Mouse (Mus musculus) thymus, postnatal 0 days (tissue): ENCODE measurements around the gene E130311K13Rik. TPM values are rescaled to one million over a fixed set of nuclear protein-coding genes. Genes with fewer than 3 reads are reported as not detected.

ENCODE experiments used
- DNase-seq: peaks from one replicate; pipeline ENCODE4 v3.0.0-alpha.2; 2015; ENCODE audit warnings: low spot score
- polyA plus RNA-seq: library from polyadenylated mRNA; unstranded; fragments of >200 nt; fragmentation: Nextera tagmentation; extraction: Ambion mirVana; gene quantifications from 2 replicates; pipeline ENCODE4 v1.2.1, GENCODE M21; 2015

The E130311K13Rik gene
- polyA plus RNA-seq, 1 experiment from 2014 or later: 4.8 TPM

DNA sequence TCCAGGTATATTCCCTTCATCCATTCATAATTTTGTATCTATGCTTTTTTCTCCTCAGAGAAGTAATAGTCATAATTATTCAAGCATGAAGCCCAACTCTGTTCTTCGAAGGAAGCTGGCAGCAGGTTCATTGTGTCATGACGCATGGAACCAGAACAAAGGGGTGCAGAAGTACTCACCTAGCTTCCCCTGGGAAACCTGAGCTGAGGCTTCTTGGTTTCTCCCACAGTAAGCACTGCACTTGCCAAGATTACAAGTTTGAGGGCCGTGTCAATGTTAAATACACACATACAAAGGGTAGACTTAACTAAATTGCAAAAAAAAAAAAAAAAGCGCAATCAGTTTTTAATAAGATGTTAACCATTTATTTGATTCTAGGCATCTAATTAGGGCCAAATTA lies 33.0 kb downstream of the E130311K13Rik start:
- no peak for DNase-seq

DNA sequence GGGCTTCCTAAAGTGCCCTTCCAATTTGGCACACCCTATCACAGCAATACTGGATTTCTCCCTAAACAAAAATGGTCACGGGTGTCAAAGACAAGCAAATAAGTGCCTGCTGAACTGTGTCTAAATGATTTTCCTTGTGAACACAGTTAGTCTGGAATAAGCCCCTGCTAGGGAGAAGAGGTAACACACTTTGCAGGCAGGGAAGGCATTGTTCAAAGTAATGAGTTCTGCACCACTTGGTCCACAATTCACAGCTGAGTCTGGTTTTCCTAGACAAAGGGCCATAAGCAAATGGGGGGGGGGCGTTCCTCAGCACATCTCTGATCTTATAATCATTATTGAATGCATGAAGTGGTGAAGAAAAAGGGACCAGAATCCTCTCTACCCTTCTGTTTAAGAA lies 33.5 kb downstream of the E130311K13Rik start:
- DNase-seq: no peak

DNA sequence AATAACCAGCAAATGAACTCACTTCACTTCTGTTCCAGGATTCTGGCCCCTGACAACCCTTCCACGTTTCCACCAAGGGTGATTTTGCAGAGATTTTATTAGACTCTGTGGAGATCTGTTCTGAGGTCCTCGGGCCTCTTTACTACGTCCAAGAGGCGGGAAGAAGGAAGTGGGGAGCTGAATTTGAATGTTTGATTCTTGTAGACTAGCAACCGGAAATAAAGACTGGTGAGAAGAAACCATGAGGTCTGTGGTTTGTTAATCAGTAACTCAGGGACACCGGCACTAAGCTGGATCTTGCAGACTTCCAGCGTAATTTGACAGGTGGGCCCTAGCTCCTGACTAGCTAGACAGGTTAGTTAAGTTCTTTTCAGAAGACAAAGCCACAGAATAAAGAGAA lies 35.6 kb downstream of the E130311K13Rik start:
- peak; percentile 7 for DNase-seq

DNA sequence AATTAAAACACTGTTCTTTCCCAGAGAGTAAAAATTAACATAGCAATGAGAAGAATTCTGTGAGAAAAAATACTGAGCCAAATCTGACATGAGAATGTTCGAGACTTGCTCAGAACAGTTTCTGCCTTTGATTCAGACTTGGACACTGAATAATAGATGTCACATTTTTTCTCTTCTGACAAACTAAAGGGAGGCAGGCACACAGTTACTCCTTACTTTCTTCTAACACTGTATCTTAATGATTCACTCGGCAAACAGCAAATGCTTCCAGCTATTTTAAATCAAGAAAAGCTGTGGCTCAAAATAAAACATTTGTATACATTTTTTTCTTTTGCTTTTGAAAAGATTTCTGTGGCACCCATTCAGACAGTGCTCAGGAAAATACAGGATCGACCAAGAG lies 37.1 kb downstream of the E130311K13Rik start:
- no peak for DNase-seq

DNA sequence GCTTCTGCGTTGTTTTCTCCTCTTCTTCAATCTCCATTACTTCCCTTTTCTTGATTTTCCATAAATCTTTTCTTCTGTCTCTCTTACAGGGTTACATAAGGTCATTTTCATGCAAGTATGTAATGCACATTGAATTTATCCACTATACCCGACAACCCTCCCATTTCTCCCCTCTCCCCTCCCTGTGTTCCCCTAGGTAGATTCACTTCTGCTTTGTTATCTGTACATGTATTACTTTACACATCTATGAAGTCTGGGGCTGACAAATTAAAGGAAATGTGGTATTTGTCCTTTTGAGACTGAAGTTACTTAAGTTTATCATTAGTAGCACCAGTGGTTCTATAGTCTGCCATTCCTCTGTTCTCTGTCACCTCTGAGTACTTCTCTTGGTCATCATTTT lies 48.2 kb downstream of the E130311K13Rik start:
- no peak for DNase-seq

DNA sequence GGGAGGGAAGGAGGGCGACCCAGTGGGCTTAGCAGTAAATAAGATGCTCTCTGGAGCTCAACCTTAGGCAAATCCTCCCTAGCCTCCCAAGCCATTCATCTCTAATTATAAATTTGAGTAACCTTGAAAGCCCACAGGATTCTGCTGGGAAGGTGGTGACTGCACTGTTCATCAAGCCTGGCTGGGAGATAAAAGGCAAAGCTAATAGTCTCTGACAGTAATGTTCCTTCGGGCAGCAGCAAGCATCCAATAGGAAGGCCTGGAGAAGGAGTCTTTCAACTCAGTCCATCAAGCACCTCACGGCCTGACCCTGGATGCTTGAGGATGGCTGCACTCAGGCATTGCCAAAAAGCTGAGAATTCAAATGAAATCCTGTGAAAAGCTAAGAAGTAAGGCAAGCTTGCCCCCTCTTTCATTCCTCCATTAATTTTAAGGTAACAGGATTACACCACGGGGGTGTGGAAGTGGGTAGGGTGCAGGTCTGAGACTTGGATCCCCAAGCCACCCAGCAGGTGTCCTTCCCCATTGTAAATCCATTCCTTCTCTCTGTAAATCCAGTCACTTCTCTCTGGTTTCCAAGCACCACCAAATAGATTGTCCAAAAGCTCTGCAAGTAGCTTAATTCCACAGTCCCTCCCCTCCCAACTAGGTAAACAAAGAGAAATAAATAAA lies 50.1 kb downstream of the E130311K13Rik start:
- DNase-seq: no peak

DNA sequence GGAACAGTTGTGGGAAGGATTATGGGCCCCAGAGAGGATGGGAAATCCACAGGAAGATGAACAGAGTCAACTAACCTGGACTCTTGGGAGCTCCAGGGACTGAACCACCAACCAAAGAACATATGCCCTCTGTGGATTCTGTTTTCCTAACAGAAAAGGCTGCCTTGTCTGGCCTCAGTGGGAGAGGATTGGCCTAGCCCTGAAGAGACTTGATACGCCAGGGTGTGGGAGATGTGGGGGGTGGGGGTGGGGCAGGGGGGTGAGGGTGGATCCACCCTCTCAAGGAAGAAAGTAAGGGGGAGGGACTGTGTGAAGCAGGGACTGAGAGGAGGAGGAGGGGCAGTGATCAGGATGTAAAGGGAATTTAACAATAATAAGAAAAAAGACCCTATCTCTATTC lies 56.5 kb downstream of the E130311K13Rik start:
- no peak for DNase-seq

DNA sequence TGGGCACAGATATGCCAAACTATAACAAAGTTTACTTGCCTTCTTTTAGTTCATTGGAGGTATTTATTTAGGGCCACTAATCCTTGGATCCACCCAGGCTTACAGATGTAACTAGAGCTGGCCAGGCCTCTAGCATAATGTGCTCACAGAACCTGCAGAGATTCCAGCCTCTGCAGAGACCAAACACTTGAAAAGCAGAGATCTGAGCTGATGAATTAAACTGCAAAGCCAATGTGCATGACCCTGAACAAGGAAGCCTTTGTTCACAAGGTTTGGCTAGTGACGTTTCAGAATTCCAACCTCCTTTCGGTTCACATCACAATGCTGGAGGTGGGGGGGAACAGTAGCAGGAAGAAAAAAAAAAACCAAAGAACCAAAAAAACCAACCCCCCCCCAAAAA lies 58.0 kb downstream of the E130311K13Rik start:
- no peak for DNase-seq

DNA sequence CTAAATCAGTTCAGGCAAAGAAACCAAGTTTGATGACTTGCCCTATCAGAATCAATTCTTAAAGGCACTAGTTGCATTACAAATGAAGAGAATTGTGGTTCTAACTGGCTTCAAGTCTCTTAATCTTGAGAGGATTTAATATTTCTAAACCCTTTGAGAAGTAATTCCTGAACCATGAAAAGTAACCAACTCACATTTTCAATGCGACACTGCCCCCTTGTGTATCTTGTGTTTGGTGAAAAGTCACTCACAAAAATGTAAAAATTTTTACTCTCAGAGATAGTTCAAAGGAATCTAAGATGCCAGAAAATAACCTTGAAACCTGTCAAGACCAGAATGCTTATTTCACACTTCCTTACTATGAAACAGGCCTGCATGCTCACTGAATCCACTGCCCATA lies 61.0 kb downstream of the E130311K13Rik start:
- no peak for DNase-seq

DNA sequence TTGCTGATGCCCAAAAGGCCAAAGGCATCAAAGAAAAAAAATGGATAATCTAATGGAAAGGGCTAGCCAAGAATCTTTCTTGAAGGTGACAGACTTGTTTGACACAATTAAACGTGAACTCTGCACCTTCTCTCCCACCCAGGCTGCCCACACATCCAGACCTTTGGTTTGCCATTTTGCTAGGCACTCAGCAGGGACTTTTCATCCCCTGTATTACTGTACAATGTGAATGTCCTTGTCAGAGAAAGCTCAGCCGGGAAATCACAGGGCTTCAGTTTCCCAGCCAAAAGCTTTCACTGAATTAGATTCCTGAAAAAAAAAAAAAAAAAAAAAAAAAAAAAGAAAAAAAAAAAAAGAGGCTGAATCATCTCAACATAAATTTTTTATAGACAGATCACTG lies 64.2 kb downstream of the E130311K13Rik start:
- no peak for DNase-seq

Other genes starting within 250 kb of the E130311K13Rik start
- 0.15 and 0.26 TPM in 2 replicates for gene Plch1, start 30.0 kb downstream of the E130311K13Rik start, polyA plus RNA-seq
- gene Slc33a1, start 35.3 kb upstream of the E130311K13Rik start, polyA plus RNA-seq: 15.4 and 17.7 TPM in 2 replicates
- 34.0 and 34.7 TPM in 2 replicates for gene Gmps, start 46.6 kb upstream of the E130311K13Rik start, polyA plus RNA-seq
- gene Vmn2r1, start 152.1 kb upstream of the E130311K13Rik start, polyA plus RNA-seq: 0.05 TPM in 2 replicates
- gene Vmn2r2, start 212.5 kb upstream of the E130311K13Rik start, polyA plus RNA-seq: not detected in 2 replicates